Mouse (Mus musculus): Measurements from ENCODE around the gene Tmem125. TPM values are rescaled to one million over a fixed set of nuclear protein-coding genes. Genes with fewer than 3 reads are reported as not detected.

Gene Tmem125
- not detected in 2 replicates for polyA plus RNA-seq (2012; ENCODE audit: insufficient read depth, insufficient read length, low replicate concordance, missing spikeins)

DNA sequence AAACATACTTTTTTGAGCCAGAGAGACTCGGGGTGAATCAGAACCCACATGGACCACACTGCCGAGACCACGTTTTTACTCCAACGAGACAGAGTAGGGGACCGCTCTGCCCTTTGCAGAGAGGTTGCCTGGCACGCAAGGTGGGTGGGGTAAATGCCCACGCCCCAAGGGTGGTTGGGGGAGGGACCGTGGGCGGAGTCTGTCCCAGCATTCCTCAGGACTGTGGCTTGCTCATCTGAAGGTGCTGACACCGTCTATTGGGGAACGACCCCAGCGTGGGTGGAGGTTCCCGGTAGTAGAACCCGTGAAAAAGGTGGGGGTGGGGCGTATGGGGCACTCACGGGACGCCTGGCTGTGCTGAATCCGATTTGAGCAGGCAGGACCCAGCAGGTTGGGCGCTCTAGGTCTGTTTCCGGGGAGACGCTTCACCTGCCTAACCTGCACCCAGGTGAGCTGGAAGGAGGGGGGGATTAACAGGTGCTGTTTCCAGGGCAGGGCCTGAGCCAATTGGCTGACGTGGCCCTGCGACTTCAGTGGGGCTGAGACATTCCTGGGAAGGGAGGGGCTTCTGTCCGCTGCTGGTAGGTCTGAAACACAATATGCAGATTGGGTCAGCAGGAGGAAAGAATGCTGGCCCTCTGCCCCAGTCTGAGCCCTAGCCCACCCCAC is at the start of gene Tmem125:
TSS of gene Tmem125 (minus strand) at position 453 of the 669 bp plus-strand sequence.
- Histone ChIP-seq H3K4me3 (ENCODE audit: insufficient read depth, low read depth, low read length) (0 out of 2 replicates have a peak within 1 kb of the TSS, but pooled peaks have one; percentile 4), H3K4me1 (ENCODE audit: control insufficient read depth, insufficient read depth, low read length) (peaks cover 12% of the 10 kb centered on the region), H3K27ac (ENCODE audit: insufficient read depth, low read depth, low read length) (no peak within 1 kb of the TSS)
- WGBS, result 2% methylated on average over 24 of the region's 24 CpGs
- TF ChIP-seq CTCF (IDR thresholded peaks at IDR 0.05; ENCODE audit: insufficient read depth, low read depth, low read length) (no peak), POLR2A (IDR thresholded peaks at IDR 0.05; ENCODE audit: insufficient read depth, low read depth, low read length) (no peak)

DNA sequence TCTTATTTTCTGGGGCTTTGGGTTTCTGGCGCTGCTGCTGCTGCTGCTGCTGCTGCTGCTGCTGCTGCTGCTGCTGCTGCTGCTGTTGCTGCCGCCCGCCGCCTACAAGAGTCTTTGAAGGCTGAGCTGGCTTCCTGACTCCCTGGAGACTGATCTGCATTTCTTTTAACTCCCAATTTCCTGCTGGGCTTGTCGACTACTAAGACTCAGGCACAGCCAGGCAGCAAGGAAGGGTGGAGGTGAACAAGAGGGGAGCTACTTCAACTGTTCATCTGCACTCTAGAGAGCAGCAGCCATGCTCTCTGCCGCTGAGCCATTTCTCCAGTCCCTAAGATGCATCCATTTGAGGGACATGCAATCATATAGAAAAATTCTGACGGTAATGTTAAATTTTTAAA is 45.9 kb upstream of the Tmem125 start:
- Histone ChIP-seq H3K4me3 (ENCODE audit: insufficient read depth, low read depth, low read length) (no peak overlapping the region), H3K4me1 (ENCODE audit: control insufficient read depth, insufficient read depth, low read length) (peaks cover 10% of the 10 kb centered on the region; the same call in 1 of the 2 replicates), H3K27ac (ENCODE audit: insufficient read depth, low read depth, low read length) (no peak overlapping the region)
- TF ChIP-seq CTCF (IDR thresholded peaks at IDR 0.05; ENCODE audit: insufficient read depth, low read depth, low read length) (no peak), POLR2A (IDR thresholded peaks at IDR 0.05; ENCODE audit: insufficient read depth, low read depth, low read length) (no peak)
- 8% methylated on average over 7 of the region's 7 CpGs for WGBS

DNA sequence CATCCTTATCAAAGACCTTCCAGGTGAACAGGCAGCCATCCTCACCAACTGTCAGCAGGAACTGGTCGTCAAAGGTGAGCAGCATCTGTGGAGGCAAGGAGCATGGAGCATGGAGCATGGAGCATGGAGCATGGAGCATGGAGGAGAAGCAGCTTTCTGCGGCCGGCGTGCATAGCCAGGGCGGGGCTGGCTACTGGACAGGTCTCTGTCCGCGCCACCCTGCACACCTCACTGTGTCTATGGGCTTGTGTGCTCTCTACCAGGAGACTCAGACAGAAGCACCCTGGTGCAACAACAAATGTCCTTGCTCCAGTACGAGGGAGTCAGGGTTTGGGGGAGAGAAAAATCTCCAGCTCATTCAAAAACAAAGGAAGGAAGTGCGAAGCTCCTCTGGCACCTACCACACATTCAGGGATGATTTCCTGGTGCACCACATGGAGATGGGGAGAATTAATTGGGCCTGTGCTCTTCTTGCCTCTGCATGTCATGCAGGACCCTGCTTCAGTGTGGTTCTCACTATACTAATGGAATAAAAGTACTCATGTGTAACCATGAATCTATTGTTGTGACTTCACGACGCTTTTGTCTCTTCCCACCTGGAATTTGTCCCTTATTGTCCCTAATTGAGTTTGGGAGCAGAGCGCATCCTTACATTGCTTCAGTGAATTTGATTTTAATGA is 45.3 kb upstream of the Tmem125 start:
- TF ChIP-seq CTCF (IDR thresholded peaks at IDR 0.05; ENCODE audit: insufficient read depth, low read depth, low read length) (no peak), POLR2A (IDR thresholded peaks at IDR 0.05; ENCODE audit: insufficient read depth, low read depth, low read length) (no peak)
- no peak overlapping the region for H3K27ac ChIP-seq (ENCODE audit: insufficient read depth, low read depth, low read length)
- WGBS, result 61% methylated on average over 12 of the region's 12 CpGs

DNA sequence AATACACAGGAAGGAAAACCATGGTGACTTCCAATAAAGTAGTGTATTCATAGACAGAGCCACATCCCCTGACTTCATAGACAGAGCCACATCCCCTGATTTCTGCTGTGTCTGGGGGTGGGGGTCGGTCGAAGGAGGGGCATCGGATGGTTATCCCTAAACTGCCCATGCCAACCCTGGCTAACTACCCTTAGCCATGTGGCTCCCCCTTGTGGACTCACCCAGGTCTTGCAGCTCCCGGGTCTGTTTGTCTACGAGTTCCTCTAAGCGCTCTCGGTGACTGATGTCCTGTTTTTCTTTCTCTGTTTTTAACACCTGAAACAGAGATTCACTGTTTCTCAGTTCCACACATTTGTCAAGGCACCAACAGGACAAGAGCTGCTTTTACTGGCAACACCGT is 38.8 kb upstream of the Tmem125 start:
- Histone ChIP-seq H3K4me1 (ENCODE audit: control insufficient read depth, insufficient read depth, low read length) (peaks cover 3% of the 10 kb centered on the region; the same call in 1 of the 2 replicates), H3K4me3 (ENCODE audit: insufficient read depth, low read depth, low read length) (no peak overlapping the region), H3K27ac (ENCODE audit: insufficient read depth, low read depth, low read length) (no peak overlapping the region)
- 97% methylated on average over 8 of the region's 8 CpGs for WGBS
- TF ChIP-seq POLR2A (IDR thresholded peaks at IDR 0.05; ENCODE audit: insufficient read depth, low read depth, low read length) (no peak), CTCF (IDR thresholded peaks at IDR 0.05; ENCODE audit: insufficient read depth, low read depth, low read length) (no peak)

More for the DNA sequence above, 45.3 kb upstream of the Tmem125 start:
- Histone ChIP-seq H3K4me1 (ENCODE audit: control insufficient read depth, insufficient read depth, low read length) (peaks cover 10% of the 10 kb centered on the region; the same call in 1 of the 2 replicates), H3K4me3 (ENCODE audit: insufficient read depth, low read depth, low read length) (no peak overlapping the region)

DNA sequence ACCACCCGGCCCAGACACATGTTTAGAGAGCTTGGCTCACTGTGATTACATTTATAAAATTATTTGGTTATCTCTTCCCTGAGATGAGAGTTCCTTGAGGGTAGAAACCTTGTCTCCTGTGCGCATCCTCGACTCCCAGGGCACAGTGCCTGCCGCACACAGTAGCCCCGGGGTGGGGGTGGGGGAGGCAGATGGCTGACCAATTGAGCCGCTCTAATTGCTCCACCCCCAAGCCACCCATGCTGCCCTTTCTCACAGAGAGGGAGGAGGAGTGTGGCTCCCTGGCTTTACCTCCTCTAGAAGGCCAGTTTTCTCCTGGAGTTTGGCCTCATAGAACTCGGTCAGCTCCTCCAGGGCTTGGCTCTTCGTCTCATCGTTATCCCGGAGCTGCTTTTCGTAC is 37.7 kb upstream of the Tmem125 start:
- 45% methylated on average over 11 of the region's 11 CpGs for WGBS
- TF ChIP-seq CTCF (IDR thresholded peaks at IDR 0.05; ENCODE audit: insufficient read depth, low read depth, low read length) (no peak), POLR2A (IDR thresholded peaks at IDR 0.05; ENCODE audit: insufficient read depth, low read depth, low read length) (no peak)
- H3K4me3 ChIP-seq (ENCODE audit: insufficient read depth, low read depth, low read length), result no peak overlapping the region
- no peaks in the 10 kb centered on the region for H3K4me1 ChIP-seq (ENCODE audit: control insufficient read depth, insufficient read depth, low read length)
- no peak overlapping the region for H3K27ac ChIP-seq (ENCODE audit: insufficient read depth, low read depth, low read length)

DNA sequence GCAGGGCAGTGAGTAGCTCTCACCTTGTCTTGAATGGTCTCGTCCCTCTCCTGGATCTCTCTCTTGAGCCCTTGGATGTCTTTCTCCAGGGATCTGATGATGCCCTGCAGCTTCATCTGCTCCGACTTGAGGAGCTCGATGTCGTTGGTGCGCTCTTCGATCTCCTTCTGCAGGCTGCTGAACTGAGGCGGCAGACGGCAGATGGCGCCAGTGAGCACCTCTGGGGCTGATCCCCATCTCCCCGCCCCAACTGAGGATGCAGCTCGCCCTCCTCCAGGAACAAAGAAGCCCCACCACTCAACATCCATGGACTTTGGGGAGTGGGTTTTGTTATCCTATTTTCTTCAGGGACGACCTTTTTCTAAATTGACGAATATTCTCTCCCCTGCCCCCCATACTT is 35.5 kb upstream of the Tmem125 start:
- Histone ChIP-seq H3K27ac (ENCODE audit: insufficient read depth, low read depth, low read length) (no peak overlapping the region), H3K4me3 (ENCODE audit: insufficient read depth, low read depth, low read length) (no peak overlapping the region), H3K4me1 (ENCODE audit: control insufficient read depth, insufficient read depth, low read length) (no peaks in the 10 kb centered on the region)
- 39% methylated on average over 13 of the region's 13 CpGs for WGBS
- TF ChIP-seq CTCF (IDR thresholded peaks at IDR 0.05; ENCODE audit: insufficient read depth, low read depth, low read length) (0 out of 2 replicates have a peak, but pooled peaks have one; percentile 22), POLR2A (IDR thresholded peaks at IDR 0.05; ENCODE audit: insufficient read depth, low read depth, low read length) (no peak)

DNA sequence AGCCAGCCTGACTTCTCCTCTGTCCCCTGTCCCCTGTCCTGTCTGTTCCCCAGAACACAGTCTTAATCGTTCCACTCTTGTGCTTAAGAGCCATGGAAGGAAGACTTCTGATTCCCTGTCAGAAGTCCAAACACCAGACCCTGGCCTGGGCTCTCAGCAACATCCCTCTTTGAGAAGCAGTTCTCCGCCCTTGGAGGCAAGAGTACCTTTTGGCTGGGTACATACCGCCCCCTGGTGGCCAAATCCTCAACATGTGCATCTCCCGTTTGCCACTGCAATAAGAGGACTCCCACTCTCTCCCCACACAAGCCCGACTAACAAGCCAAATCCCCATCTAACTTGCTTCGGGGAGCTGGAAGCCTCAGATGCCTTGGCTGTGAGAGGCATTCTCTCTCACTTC is 32.3 kb upstream of the Tmem125 start:
- Histone ChIP-seq H3K4me3 (ENCODE audit: insufficient read depth, low read depth, low read length) (no peak overlapping the region), H3K4me1 (ENCODE audit: control insufficient read depth, insufficient read depth, low read length) (no peaks in the 10 kb centered on the region), H3K27ac (ENCODE audit: insufficient read depth, low read depth, low read length) (no peak overlapping the region)
- TF ChIP-seq CTCF (IDR thresholded peaks at IDR 0.05; ENCODE audit: insufficient read depth, low read depth, low read length) (peak; percentile 84), POLR2A (IDR thresholded peaks at IDR 0.05; ENCODE audit: insufficient read depth, low read depth, low read length) (no peak)
- WGBS, result 6% methylated on average over 6 of the region's 6 CpGs

DNA sequence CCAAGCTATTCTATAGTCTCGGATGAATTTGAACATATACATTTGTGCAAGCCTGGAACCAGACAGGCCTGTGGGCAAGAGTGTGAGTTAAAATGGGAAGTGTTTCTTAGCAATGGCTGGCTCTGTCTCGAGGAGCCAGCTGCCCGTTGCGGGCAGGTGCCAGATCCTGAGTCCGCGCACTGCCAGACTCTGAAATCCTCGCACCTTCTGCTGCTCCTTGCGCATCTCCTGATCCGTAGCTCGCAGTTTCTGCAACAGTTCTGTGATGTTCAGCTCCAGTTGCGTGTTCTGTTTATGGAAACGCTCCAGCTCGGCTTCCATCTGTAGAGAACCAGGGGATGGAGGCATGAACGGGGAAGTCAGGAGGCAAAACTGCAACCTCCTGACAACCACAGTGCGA is 27.6 kb upstream of the Tmem125 start:
- WGBS, result 77% methylated on average over 15 of the region's 15 CpGs
- TF ChIP-seq CTCF (IDR thresholded peaks at IDR 0.05; ENCODE audit: insufficient read depth, low read depth, low read length), result no peak
- no peak for TF ChIP-seq POLR2A (IDR thresholded peaks at IDR 0.05; ENCODE audit: insufficient read depth, low read depth, low read length)

DNA sequence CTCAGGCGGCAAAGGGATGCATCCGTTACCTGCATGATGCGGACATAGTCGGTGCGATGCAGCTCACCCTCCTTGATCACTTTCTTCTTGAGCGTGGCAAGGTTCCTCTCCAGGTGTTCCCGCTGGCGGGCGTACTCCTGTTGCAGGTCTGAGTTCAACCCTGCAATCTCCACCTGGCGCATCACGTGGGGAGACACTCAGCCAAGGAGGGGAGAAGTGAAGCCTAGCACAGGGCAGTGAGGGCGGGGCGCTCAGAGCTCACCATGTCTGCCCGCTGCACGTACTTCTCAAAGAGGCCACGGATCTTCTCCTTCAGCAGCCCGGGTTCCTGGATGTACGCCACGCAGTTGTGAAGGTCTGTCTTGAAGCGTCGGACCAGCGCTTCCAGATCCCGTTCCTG is 25.5 kb upstream of the Tmem125 start:
- 75% methylated on average over 23 of the region's 23 CpGs for WGBS
- TF ChIP-seq POLR2A (IDR thresholded peaks at IDR 0.05; ENCODE audit: insufficient read depth, low read depth, low read length), result no peak
- no peak for TF ChIP-seq CTCF (IDR thresholded peaks at IDR 0.05; ENCODE audit: insufficient read depth, low read depth, low read length)

More for the DNA sequence above, 27.6 kb upstream of the Tmem125 start:
- Histone ChIP-seq H3K4me1 (ENCODE audit: control insufficient read depth, insufficient read depth, low read length) (no peaks in the 10 kb centered on the region), H3K27ac (ENCODE audit: insufficient read depth, low read depth, low read length) (no peak overlapping the region), H3K4me3 (ENCODE audit: insufficient read depth, low read depth, low read length) (no peak overlapping the region)

More for the DNA sequence above, 25.5 kb upstream of the Tmem125 start:
- H3K4me3 ChIP-seq (ENCODE audit: insufficient read depth, low read depth, low read length), result no peak overlapping the region
- no peaks in the 10 kb centered on the region for H3K4me1 ChIP-seq (ENCODE audit: control insufficient read depth, insufficient read depth, low read length)
- H3K27ac ChIP-seq (ENCODE audit: insufficient read depth, low read depth, low read length), result no peak overlapping the region
